Mouse (Mus musculus) small intestine, adult 2 months (tissue): ENCODE data around the gene Elf1. TPM values are rescaled to one million over a fixed set of nuclear protein-coding genes. Genes with fewer than 3 reads are reported as not detected.

Experiments
- H3K27ac ChIP-seq: fragments of 200-500 bp; 2 replicates; pipeline ENCODE4 v1.5.1; 2012; ENCODE audit warnings: low read depth, low read length, control low read depth, inconsistent platforms; ENCODE audit not compliant: insufficient read depth
- H3K27me3 ChIP-seq: fragments of 200-500 bp; 2 replicates; pipeline ENCODE4 v1.6.1; 2012; ENCODE audit warnings: mild to moderate bottlenecking, moderate library complexity, low read length, inconsistent platforms; ENCODE audit not compliant: control insufficient read depth, insufficient read depth
- H3K36me3 ChIP-seq: fragments of 200-500 bp; 2 replicates; pipeline ENCODE4 v1.6.1; 2012; ENCODE audit warnings: mild to moderate bottlenecking, low read length, control low read depth, inconsistent platforms; ENCODE audit not compliant: control insufficient read depth, insufficient read depth
- H3K4me1 ChIP-seq: fragments of 200-500 bp; 2 replicates; pipeline ENCODE4 v1.6.1; 2012; ENCODE audit warnings: low read length, inconsistent platforms, mixed read lengths; ENCODE audit not compliant: control insufficient read depth, insufficient read depth, insufficient read length
- H3K4me3 ChIP-seq: fragments of 200-500 bp; 2 replicates; pipeline ENCODE4 v1.5.1; 2012; ENCODE audit warnings: low read depth, mild to moderate bottlenecking, control low read depth, inconsistent platforms, low read length, moderate library complexity
- CTCF ChIP-seq: fragments of 200-500 bp; IDR thresholded peaks from 2 replicates; pipeline ENCODE4 v1.5.1; 2012; ENCODE audit warnings: low read depth, mild to moderate bottlenecking, control low read depth, inconsistent platforms, low read length, moderate library complexity, mixed read lengths; ENCODE audit not compliant: insufficient replicate concordance, insufficient read length; ENCODE audit errors: extremely low read depth
- POLR2A ChIP-seq: fragments of 200-500 bp; IDR thresholded peaks from 2 replicates; pipeline ENCODE4 v1.6.1; 2012; ENCODE audit warnings: low read depth, mild to moderate bottlenecking, control low read depth, inconsistent platforms, low read length, moderate library complexity
- WGBS: fragments of 180-500 bp; shearing (Covaris S2); methylation state at CpG from one replicate; pipeline ENCODE4 v1.1.7; 2018; 5-methylcytosine and 5-hydroxymethylcytosine counted together
- polyA plus RNA-seq: library from polyadenylated mRNA; depleted of rRNA; stranded (reverse); fragments of >200 nt; gene quantifications from 2 replicates; pipeline ENCODE4 v1.2.3, GENCODE M21; 2012

Elf1 gene
- polyA plus RNA-seq, 1 experiment, result 20.1 TPM

DNA sequence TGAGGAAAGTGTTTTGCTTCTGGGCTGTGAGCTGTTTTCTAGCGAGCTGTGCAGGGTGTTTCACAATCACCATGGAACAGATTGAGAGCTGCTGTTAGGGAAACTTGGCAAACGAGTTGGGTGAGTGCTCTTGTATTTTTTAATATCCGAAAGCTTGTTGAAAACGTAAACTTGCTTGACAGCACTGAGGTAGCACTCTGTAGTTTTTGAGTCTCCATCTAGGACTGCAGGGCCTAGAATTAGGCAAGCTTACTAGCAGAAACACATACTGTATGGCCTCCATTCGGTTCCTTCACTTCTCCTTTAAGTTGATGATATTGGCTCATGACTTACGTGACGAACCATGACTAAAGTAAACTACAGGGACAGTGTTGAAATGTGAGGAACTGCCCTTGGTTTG, 68.3 kb downstream of the Elf1 start:
- Histone ChIP-seq H3K27ac (0 out of 2 replicates have a peak overlapping the region, but pooled peaks have one; percentile 9), H3K4me1 (peaks cover 12% of the 10 kb centered on the region), H3K36me3 (peaks cover 4% of the 10 kb centered on the region; the same call in 1 of the 2 replicates), H3K27me3 (no peaks in the 10 kb centered on the region), H3K4me3 (no peak overlapping the region)
- 39% methylated on average over 7 of the region's 7 CpGs for WGBS
- TF ChIP-seq CTCF, result no peak

DNA sequence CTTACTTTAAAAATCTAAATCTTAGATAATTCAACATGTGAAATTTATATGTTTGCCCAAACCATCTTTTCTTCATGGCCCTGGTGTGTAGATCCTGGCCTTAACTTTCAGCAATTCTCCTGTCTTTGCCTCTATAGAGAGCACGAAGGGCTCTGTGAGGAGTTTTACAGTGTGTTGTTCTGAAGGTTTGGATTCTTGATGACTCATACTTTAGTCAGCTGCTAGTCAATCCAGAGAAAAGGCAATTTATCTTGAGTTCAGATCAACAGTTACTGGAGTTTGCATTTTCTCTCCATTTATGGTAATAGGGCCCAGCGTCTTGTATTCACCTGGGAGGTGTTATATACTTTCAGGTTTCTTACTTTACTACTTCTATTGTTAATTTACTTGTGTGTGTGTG, 70.9 kb downstream of the Elf1 start:
- no peak overlapping the region for H3K27ac ChIP-seq
- no peak overlapping the region for H3K4me3 ChIP-seq
- H3K27me3 ChIP-seq, result no peaks in the 10 kb centered on the region
- peaks cover 4% of the 10 kb centered on the region; the same call in 1 of the 2 replicates for H3K36me3 ChIP-seq
- H3K4me1 ChIP-seq, result peaks cover 8% of the 10 kb centered on the region; the same call in 1 of the 2 replicates
- WGBS, result 46% methylated on average over 2 of the region's 2 CpGs
- no peak for TF ChIP-seq CTCF
- no peak for TF ChIP-seq POLR2A

DNA sequence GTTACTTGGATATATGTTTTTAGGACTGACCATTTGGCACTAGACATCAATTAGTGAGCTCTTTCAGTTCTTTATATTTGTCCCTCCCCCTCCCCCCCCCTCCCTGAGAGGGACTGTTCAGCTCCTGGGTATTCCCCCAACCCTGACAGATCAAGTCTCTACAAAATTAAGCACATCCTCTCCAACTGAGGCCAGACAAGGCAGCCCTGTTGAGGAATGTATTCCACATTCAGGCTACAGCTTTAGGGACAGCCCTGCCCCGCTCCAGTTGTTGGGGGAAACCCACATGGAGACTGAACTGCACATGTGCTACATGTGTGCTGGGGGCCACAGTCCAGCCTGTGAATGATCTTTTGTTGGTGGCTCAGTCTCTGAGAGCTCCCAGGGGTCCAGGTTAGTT, 71.9 kb downstream of the Elf1 start:
- H3K4me3 ChIP-seq, result no peak overlapping the region
- H3K36me3 ChIP-seq, result peaks cover 4% of the 10 kb centered on the region; the same call in 1 of the 2 replicates
- WGBS, result 91% methylated on average over 1 of the region's 1 CpGs
- no peak overlapping the region for H3K27ac ChIP-seq
- H3K4me1 ChIP-seq, result peaks cover 10% of the 10 kb centered on the region; the same call in 1 of the 2 replicates
- no peaks in the 10 kb centered on the region for H3K27me3 ChIP-seq
- no peak for TF ChIP-seq CTCF
- no peak for TF ChIP-seq POLR2A

- peak overlapping the region; percentile 40 for H3K27ac ChIP-seq
- H3K4me1 ChIP-seq, result peaks cover 16% of the 10 kb centered on the region
- 47% methylated on average over 1 of the region's 1 CpGs for WGBS
- H3K27me3 ChIP-seq, result no peaks in the 10 kb centered on the region
- H3K36me3 ChIP-seq, result peaks cover 15% of the 10 kb centered on the region
- TF ChIP-seq POLR2A, result no peak
- no peak for TF ChIP-seq CTCF
- no peak overlapping the region for H3K4me3 ChIP-seq
Measured at GRCm38 (mm10) chr14:79557796-79558195, 76.8 kb downstream of the Elf1 start.

GRCm38 (mm10) chr14:79562745-79563144, 81.8 kb downstream of the Elf1 start:
- TF ChIP-seq POLR2A, result no peak
- TF ChIP-seq CTCF, result peak; percentile 65; the same call in 1 of the 2 replicates
- Histone ChIP-seq H3K36me3 (peaks cover 34% of the 10 kb centered on the region), H3K27me3 (no peaks in the 10 kb centered on the region), H3K27ac (0 out of 2 replicates have a peak overlapping the region, but pooled peaks have one; percentile 3), H3K4me1 (peaks cover 8% of the 10 kb centered on the region), H3K4me3 (no peak overlapping the region)
- WGBS, result 18% methylated on average over 5 of the region's 5 CpGs

GRCm38 (mm10) chr14:79564784-79565183, 83.8 kb downstream of the Elf1 start:
- peak; percentile 23; the same call in 1 of the 2 replicates for TF ChIP-seq CTCF
- TF ChIP-seq POLR2A, result no peak
- WGBS, result 83% methylated on average over 6 of the region's 6 CpGs
- peaks cover 4% of the 10 kb centered on the region for H3K4me1 ChIP-seq

GRCm38 (mm10) chr14:79573482-79574191, 92.6 kb downstream of the Elf1 start:
- TF ChIP-seq POLR2A (no peak), CTCF (no peak)
- H3K4me3 ChIP-seq, result no peak overlapping the region
- 92% methylated on average over 13 of the region's 13 CpGs for WGBS
- no peak overlapping the region for H3K27ac ChIP-seq
- peaks cover 57% of the 10 kb centered on the region for H3K36me3 ChIP-seq
- H3K27me3 ChIP-seq, result no peaks in the 10 kb centered on the region
- no peaks in the 10 kb centered on the region for H3K4me1 ChIP-seq

More at GRCm38 (mm10) chr14:79564784-79565183, 83.8 kb downstream of the Elf1 start:
- peaks cover 50% of the 10 kb centered on the region for H3K36me3 ChIP-seq
- H3K27ac ChIP-seq, result no peak overlapping the region
- H3K4me3 ChIP-seq, result no peak overlapping the region
- H3K27me3 ChIP-seq, result no peaks in the 10 kb centered on the region
